Mouse (Mus musculus): ENCODE results near the gene Hist1h2bk. TPM values are rescaled to one million over a fixed set of nuclear protein-coding genes. Genes with fewer than 3 reads are reported as not detected.

Gene Hist1h2bk
- total and polyA plus RNA-seq, 3 experiments, result 11.8 to 1,693 (median 229) TPM

GRCm38 (mm10) chr13:21996101-21996839 is 39.4 kb upstream of the Hist1h2bk start:
- TF ChIP-seq TAL1 (conservative IDR thresholded peaks at IDR 0.05; ENCODE audit: low read depth, low read length), result no peak
- TF ChIP-seq GATA2 (IDR thresholded peaks at IDR 0.05; ENCODE audit: borderline replicate concordance, low read depth, low read length), result no peak
- TF ChIP-seq GATA1 (IDR thresholded peaks at IDR 0.05; ENCODE audit: borderline replicate concordance, low read length), result no peak
- no peak for TF ChIP-seq POLR2AphosphoS5 (IDR thresholded peaks at IDR 0.05; ENCODE audit: insufficient replicate concordance, low read depth, low read length)
- no peak for TF ChIP-seq CTCF (IDR thresholded peaks at IDR 0.05; ENCODE audit: low read depth, low read length)
- H3K27me3 ChIP-seq (ENCODE audit: insufficient read depth, low read length), result peaks cover 55% of the 10 kb centered on the region
- peaks cover 3% of the 10 kb centered on the region for H3K9me3 ChIP-seq (replicated peaks)
- DNase-seq (ENCODE audit: low spot score) (no peak), ATAC-seq (ENCODE audit: extremely low read depth, insufficient number of reproducible peaks, low FRiP score, poor library complexity, severe bottlenecking) (no peak)
- peak overlapping the region; percentile 66; the same call in 1 of the 2 replicates for H3K4me3 ChIP-seq (ENCODE audit: low read depth, low read length)
- no peaks in the 10 kb centered on the region for H3K36me3 ChIP-seq (replicated peaks)
- H3K4me1 ChIP-seq (ENCODE audit: insufficient read depth, low read depth, low read length), result peaks cover 32% of the 10 kb centered on the region

GRCm38 (mm10) chr13:21996840-21997185 is 38.9 kb upstream of the Hist1h2bk start:
- TF ChIP-seq CTCF (IDR thresholded peaks at IDR 0.05; ENCODE audit: low read depth, low read length), result no peak
- no peak for TF ChIP-seq POLR2AphosphoS5 (IDR thresholded peaks at IDR 0.05; ENCODE audit: insufficient replicate concordance, low read depth, low read length)
- TF ChIP-seq TAL1 (conservative IDR thresholded peaks at IDR 0.05; ENCODE audit: low read depth, low read length), result no peak
- no peak for TF ChIP-seq GATA2 (IDR thresholded peaks at IDR 0.05; ENCODE audit: borderline replicate concordance, low read depth, low read length)
- no peak for TF ChIP-seq GATA1 (IDR thresholded peaks at IDR 0.05; ENCODE audit: borderline replicate concordance, low read length)
- ATAC-seq (ENCODE audit: extremely low read depth, insufficient number of reproducible peaks, low FRiP score, poor library complexity, severe bottlenecking) (no peak), DNase-seq (ENCODE audit: low spot score) (no peak)
- Histone ChIP-seq H3K4me3 (ENCODE audit: low read depth, low read length) (peak overlapping the region; percentile 36; the same call in 1 of the 2 replicates), H3K9me3 (replicated peaks) (no peaks in the 10 kb centered on the region), H3K27me3 (ENCODE audit: insufficient read depth, low read length) (peaks cover 59% of the 10 kb centered on the region), H3K4me1 (ENCODE audit: insufficient read depth, low read depth, low read length) (peaks cover 37% of the 10 kb centered on the region), H3K36me3 (replicated peaks) (no peaks in the 10 kb centered on the region)

DNA sequence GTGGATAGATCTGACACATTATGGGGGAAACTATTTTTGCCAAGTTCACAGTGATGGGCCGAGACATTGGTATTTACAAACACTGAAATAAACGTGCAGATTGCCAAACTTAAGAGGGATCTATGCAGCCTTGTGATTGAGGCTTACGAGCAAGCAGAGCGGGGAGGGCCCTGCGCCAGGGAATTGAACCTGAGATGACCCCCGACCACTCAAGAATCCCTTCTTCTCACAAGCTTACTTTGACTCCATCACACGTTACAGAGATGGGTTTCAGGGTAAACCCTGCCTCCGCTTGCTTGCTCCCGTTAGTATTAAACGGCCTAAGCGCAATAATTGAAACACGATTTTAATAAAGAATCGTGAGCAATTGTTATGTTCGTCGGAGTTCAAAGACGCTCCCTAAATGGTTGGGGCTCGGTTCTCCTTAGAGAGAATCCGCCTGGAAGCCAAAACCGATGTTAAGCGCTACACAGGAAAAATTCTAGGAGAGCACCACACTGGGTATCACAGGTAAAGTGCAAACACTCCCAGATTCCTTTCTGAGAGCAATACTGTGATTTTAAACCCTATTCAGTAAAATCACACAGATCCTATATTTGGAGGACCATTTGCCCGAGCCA is 38.4 kb upstream of the Hist1h2bk start:
- peaks cover 64% of the 10 kb centered on the region for H3K27me3 ChIP-seq (ENCODE audit: insufficient read depth, low read length)
- no peak for DNase-seq (ENCODE audit: low spot score)
- ATAC-seq (ENCODE audit: extremely low read depth, insufficient number of reproducible peaks, low FRiP score, poor library complexity, severe bottlenecking), result no peak
- H3K36me3 ChIP-seq (replicated peaks), result no peaks in the 10 kb centered on the region
- H3K4me1 ChIP-seq (ENCODE audit: insufficient read depth, low read depth, low read length), result peaks cover 42% of the 10 kb centered on the region
- peak overlapping the region; percentile 36; the same call in 1 of the 2 replicates for H3K4me3 ChIP-seq (ENCODE audit: low read depth, low read length)
- no peak for TF ChIP-seq CTCF (IDR thresholded peaks at IDR 0.05; ENCODE audit: low read depth, low read length)
- no peak for TF ChIP-seq POLR2AphosphoS5 (IDR thresholded peaks at IDR 0.05; ENCODE audit: insufficient replicate concordance, low read depth, low read length)
- no peak for TF ChIP-seq GATA1 (IDR thresholded peaks at IDR 0.05; ENCODE audit: borderline replicate concordance, low read length)
- no peak for TF ChIP-seq TAL1 (conservative IDR thresholded peaks at IDR 0.05; ENCODE audit: low read depth, low read length)
- no peak for TF ChIP-seq GATA2 (IDR thresholded peaks at IDR 0.05; ENCODE audit: borderline replicate concordance, low read depth, low read length)
- H3K9me3 ChIP-seq (replicated peaks), result no peaks in the 10 kb centered on the region

DNA sequence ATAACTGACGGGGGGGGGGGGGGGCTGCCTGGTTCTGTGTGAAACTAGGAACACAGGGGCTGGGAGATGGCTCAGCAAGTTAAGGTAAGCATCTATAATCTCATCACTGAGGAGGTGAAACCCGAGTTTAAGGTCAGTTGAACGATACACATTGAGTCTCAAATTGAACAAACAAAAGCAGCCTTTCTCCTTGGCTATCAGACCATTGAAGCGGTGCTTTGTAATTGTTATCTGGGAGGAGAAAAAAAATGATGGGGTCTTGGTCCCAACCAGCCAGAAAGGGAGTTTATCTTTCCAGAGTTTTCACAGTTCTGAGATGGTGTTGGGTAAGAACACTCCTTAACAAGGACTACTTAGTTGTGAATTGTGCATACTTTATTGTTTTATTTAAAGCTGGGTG is 37.8 kb upstream of the Hist1h2bk start:
- H3K27me3 ChIP-seq (ENCODE audit: insufficient read depth, low read length), result peaks cover 68% of the 10 kb centered on the region
- ATAC-seq (ENCODE audit: extremely low read depth, insufficient number of reproducible peaks, low FRiP score, poor library complexity, severe bottlenecking), result no peak
- peaks cover 43% of the 10 kb centered on the region for H3K4me1 ChIP-seq (ENCODE audit: insufficient read depth, low read depth, low read length)
- DNase-seq (ENCODE audit: low spot score), result no peak
- TF ChIP-seq TAL1 (conservative IDR thresholded peaks at IDR 0.05; ENCODE audit: low read depth, low read length), result no peak
- no peak for TF ChIP-seq CTCF (IDR thresholded peaks at IDR 0.05; ENCODE audit: low read depth, low read length)
- H3K9me3 ChIP-seq (replicated peaks), result no peaks in the 10 kb centered on the region
- no peaks in the 10 kb centered on the region for H3K36me3 ChIP-seq (replicated peaks)
- H3K4me3 ChIP-seq (ENCODE audit: low read depth, low read length), result no peak overlapping the region

GRCm38 (mm10) chr13:21998412-21998811 is 37.3 kb upstream of the Hist1h2bk start:
- TF ChIP-seq GATA2 (IDR thresholded peaks at IDR 0.05; ENCODE audit: borderline replicate concordance, low read depth, low read length) (no peak), CTCF (IDR thresholded peaks at IDR 0.05; ENCODE audit: low read depth, low read length) (no peak), TAL1 (conservative IDR thresholded peaks at IDR 0.05; ENCODE audit: low read depth, low read length) (no peak), POLR2AphosphoS5 (IDR thresholded peaks at IDR 0.05; ENCODE audit: insufficient replicate concordance, low read depth, low read length) (no peak), GATA1 (IDR thresholded peaks at IDR 0.05; ENCODE audit: borderline replicate concordance, low read length) (no peak)
- peaks cover 40% of the 10 kb centered on the region for H3K4me1 ChIP-seq (ENCODE audit: insufficient read depth, low read depth, low read length)
- H3K4me3 ChIP-seq (ENCODE audit: low read depth, low read length), result no peak overlapping the region
- no peak for ATAC-seq (ENCODE audit: extremely low read depth, insufficient number of reproducible peaks, low FRiP score, poor library complexity, severe bottlenecking)
- H3K9me3 ChIP-seq (replicated peaks), result no peaks in the 10 kb centered on the region
- peaks cover 71% of the 10 kb centered on the region for H3K27me3 ChIP-seq (ENCODE audit: insufficient read depth, low read length)
- H3K36me3 ChIP-seq (replicated peaks), result no peaks in the 10 kb centered on the region
- DNase-seq (ENCODE audit: low spot score), result no peak

DNA sequence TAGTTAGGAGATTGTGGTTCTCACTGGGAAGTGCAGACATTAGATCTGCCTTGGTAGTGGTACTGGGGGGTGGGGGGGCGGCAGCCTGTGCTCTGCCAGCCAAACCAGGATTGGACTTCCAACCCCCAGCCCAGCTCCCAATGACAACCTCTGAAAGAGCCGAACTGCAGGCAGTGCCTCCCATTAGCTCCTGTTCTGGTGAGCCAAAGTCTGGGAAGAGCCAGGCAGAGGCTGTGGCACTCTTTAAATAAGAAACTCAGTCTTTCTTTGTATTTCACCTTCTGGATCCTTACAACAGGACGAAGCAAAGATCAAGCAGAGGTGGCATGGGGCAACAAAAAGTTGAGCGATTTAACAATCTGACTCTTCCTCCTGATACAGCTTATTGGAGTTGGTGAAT is 36.5 kb upstream of the Hist1h2bk start:
- no peak overlapping the region for H3K4me3 ChIP-seq (ENCODE audit: low read depth, low read length)
- peaks cover 36% of the 10 kb centered on the region for H3K4me1 ChIP-seq (ENCODE audit: insufficient read depth, low read depth, low read length)
- ATAC-seq (ENCODE audit: extremely low read depth, insufficient number of reproducible peaks, low FRiP score, poor library complexity, severe bottlenecking) (no peak), DNase-seq (ENCODE audit: low spot score) (no peak)
- H3K27me3 ChIP-seq (ENCODE audit: insufficient read depth, low read length), result peaks cover 78% of the 10 kb centered on the region
- H3K36me3 ChIP-seq (replicated peaks), result no peaks in the 10 kb centered on the region
- no peaks in the 10 kb centered on the region for H3K9me3 ChIP-seq (replicated peaks)
- TF ChIP-seq GATA1 (IDR thresholded peaks at IDR 0.05; ENCODE audit: borderline replicate concordance, low read length) (no peak), TAL1 (conservative IDR thresholded peaks at IDR 0.05; ENCODE audit: low read depth, low read length) (no peak)
